Mouse (Mus musculus) ovary, adult 10 weeks (tissue): ENCODE data around the gene Chd1l. TPM values are rescaled to one million over a fixed set of nuclear protein-coding genes. Genes with fewer than 3 reads are reported as not detected.

ENCODE experiments used
- polyA plus RNA-seq: library from polyadenylated mRNA; stranded (reverse); fragments of 350-450 nt; fragmentation: Illumina TruSeq; extraction: RNeasy Lipid Tissue Mini Kit (QIAGEN cat#74804); gene quantifications from one replicate; pipeline ENCODE4 v1.2.3, GENCODE M21; 2014

The Chd1l gene
- 4.1 TPM for polyA plus RNA-seq

DNA sequence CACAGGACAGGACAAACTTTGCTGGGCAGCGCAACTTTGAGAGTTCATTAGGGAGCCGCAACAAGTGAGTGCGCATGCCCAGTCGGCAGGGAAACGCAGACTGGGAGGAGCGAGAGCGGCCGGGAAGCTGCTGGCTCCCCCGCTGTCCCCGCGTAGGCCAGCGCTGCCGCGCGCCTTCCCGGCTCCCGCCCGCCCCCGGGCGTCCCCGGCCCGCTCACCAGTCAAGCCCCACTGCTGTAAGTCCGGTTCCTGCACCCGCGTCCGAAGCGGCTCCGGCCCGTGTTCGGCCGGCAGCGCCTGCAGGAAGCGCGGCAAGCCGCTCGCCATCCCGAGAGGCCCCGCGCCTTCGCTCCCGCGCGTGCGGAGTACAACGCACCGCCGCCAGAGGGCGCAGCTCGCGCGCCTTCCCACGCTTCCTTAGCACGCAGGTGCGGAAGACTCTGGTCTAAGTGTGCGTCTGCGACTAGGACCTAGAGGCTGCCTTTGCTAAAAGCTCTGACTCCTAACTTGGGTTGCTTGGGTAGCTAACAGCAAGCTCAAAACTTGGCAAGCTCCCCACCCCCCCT is at the start of gene Chd1l:
Chd1l (minus strand) TSS at position 359 of the 566 bp plus-strand sequence.

DNA sequence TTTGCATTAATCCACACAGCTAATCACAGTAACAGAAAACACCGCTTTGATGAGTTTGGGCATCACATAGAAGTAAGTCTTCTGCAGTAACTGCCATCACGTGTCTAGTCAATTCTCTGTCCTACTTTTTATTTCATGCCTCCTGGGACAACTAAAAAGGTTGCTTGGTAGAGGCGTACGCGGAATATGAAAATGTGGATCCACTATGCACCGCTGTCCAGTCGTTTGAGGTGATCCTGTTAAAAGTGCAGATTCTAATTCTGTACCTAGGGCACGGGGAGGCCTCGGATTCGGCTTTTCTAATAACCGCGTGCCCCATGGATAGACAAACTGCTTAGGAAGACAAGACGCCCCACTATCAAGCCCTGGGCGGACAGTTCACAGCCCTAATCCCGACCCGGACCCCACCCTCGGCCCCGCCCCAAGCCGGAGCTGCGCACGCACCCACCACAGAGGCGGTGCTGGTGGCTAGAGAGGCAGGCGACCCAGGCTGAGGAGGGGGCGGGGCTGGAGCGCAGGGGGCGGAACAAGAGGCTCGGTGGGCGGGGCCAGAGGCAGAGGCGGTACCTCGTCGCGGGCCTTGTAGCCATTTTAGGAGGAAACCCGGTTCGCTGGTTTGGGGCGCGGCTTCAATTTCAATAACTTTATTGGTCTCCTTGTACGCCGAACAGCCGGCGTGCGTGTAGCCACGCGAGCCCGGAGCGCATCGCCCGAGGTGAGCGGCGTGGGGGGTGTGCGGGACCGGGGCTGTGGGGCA is 47.8 kb upstream of the Chd1l start, which contains the start of gene Prkab2:
Prkab2 (plus strand) TSS at position 539 of the 757 bp plus-strand sequence.

GRCm38 (mm10) chr3:97628391-97629001 is 18.5 kb upstream of the Chd1l start, which contains the start of gene Fmo5:
Fmo5 (plus strand) TSS chr3:97628804.

Other genes starting within 250 kb of the Chd1l start
- gene Olfr1402, start 188.2 kb downstream of the Chd1l start, polyA plus RNA-seq: not detected
- gene Fmo5, start 18.6 kb upstream of the Chd1l start, polyA plus RNA-seq: 17.9 TPM
- gene Prkab2, start 48.0 kb upstream of the Chd1l start, polyA plus RNA-seq: 52.0 TPM
- not detected for gene Gm17651, start 64.5 kb upstream of the Chd1l start, polyA plus RNA-seq